Mouse (Mus musculus): Measurements from ENCODE around the gene Brix1.

DNA sequence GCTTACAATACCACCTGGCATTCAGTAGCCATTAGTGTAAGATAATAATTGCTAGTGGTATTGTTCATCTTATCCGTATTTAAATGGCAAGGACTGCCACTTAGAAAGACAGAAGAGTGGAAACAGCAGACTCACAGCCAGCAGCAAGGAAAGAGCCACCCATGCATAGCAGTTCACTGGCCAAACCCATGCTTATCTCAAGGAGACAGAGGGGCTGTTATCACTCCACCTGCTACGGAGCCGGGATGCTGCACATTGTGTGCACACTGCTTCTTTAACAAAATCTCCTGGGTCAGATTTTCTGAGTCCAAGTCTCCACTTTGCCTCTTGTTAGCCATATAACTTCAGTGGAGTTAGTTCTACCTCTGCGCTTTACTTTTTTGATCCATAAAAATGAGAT is 45.6 kb upstream of the Brix1 start:
- TF ChIP-seq SIN3A (IDR thresholded peaks at IDR 0.05; ENCODE audit: low read length) (no peak; the same call in 1 of the 2 replicates), TCF12 (IDR thresholded peaks at IDR 0.05; ENCODE audit: low read depth, low read length) (peak; percentile 91), POLR2A (IDR thresholded peaks at IDR 0.05; ENCODE audit: control insufficient read depth in 1 of 2, insufficient read depth in 1 of 2, low read depth in 1 of 2, low read length in 2 of 2, poor library complexity in 1 of 2) (no peak), CTCF (IDR thresholded peaks at IDR 0.05 in 2 of 3, conservative IDR thresholded peaks at IDR 0.05 in 1 of 3; ENCODE audit: control insufficient read depth in 1 of 3, insufficient read depth in 1 of 3, low read depth in 2 of 3, low read length in 3 of 3, poor library complexity in 1 of 3, severe bottlenecking in 1 of 3) (no peak), MAX (IDR thresholded peaks at IDR 0.05; ENCODE audit: low read length) (no peak), ZNF384 (IDR thresholded peaks at IDR 0.05; ENCODE audit: low read depth, low read length) (no peak), NELFE (IDR thresholded peaks at IDR 0.05; ENCODE audit: low read depth, low read length) (no peak), GATA1 (IDR thresholded peaks at IDR 0.05; ENCODE audit: low read depth, low read length) (peak; percentile 94)

All from MEL (cell line).